Mouse (Mus musculus) CH12.LX (cell line): ENCODE measurements around the gene Tpd52l1. TPM values are rescaled to one million over a fixed set of nuclear protein-coding genes. Genes with fewer than 3 reads are reported as not detected.
"Not testable (repeated sequence)": the region's sequence is repeated elsewhere in the genome, so short reads cannot be mapped to it uniquely, and the experiment has no call there.

Source experiments
- DNase-seq: peaks from one replicate; pipeline ENCODE4 v3.0.0-alpha.2; 2013; ENCODE audit errors: extremely low read depth
- H3K27ac ChIP-seq: 2 replicates; pipeline ENCODE4 v1.5.1; 2012; ENCODE audit warnings: low read depth, mild to moderate bottlenecking, control low read depth, moderate library complexity; ENCODE audit not compliant: insufficient read depth
- H3K27me3 ChIP-seq: replicated peaks from 2 replicates; pipeline ENCODE3; 2012; ENCODE audit warnings: inconsistent platforms
- H3K36me3 ChIP-seq, 2 experiments: replicated peaks in 1 of 2; 2 replicates each; pipeline versions ENCODE3 to v1.6.1; 2012; ENCODE audit warnings: inconsistent platforms in 1 of 2, low read length in 1 of 2, mild to moderate bottlenecking in 1 of 2, mixed read lengths in 1 of 2, moderate library complexity in 1 of 2; ENCODE audit not compliant: control insufficient read depth in 1 of 2, insufficient read depth in 1 of 2
- H3K4me1 ChIP-seq, 2 experiments: 2 replicates each; pipeline ENCODE4 v1.6.1; 2012; ENCODE audit warnings: inconsistent platforms in 1 of 2, moderate library complexity in 1 of 2; ENCODE audit not compliant: insufficient read depth in 2 of 2, control insufficient read depth in 1 of 2
- H3K4me2 ChIP-seq: 2 replicates; pipeline ENCODE4 v1.6.1; 2012; ENCODE audit warnings: low read depth, mild to moderate bottlenecking, control low read depth; ENCODE audit not compliant: poor library complexity, insufficient read depth, severe bottlenecking
- H3K4me3 ChIP-seq, 3 experiments: fragments of 150-350 bp in 1 of 3; sonication (generic) in 1 of 3; replicated peaks in 1 of 3; 2 replicates each; pipeline versions ENCODE3 to v1.5.1; 2011 to 2012; ENCODE audit warnings: low read depth in 2 of 3, low read length in 2 of 3, mild to moderate bottlenecking in 2 of 3, moderate library complexity in 2 of 3, control low read depth in 1 of 3, improper control_type of control experiment in 1 of 3, inconsistent platforms in 1 of 3, mixed read lengths in 1 of 3; ENCODE audit not compliant: poor library complexity in 1 of 3
- H3K79me2 ChIP-seq: replicated peaks from 2 replicates; pipeline ENCODE4 v1.6.1; 2012; ENCODE audit warnings: mild to moderate bottlenecking, moderate library complexity; ENCODE audit not compliant: control insufficient read depth, poor library complexity, insufficient read depth, severe bottlenecking; ENCODE audit errors: extremely low read depth
- H3K9ac ChIP-seq: 2 replicates; pipeline ENCODE4 v1.6.1; 2012; ENCODE audit warnings: low read depth, mild to moderate bottlenecking, control low read depth, moderate library complexity; ENCODE audit not compliant: insufficient read depth
- H3K9me3 ChIP-seq: replicated peaks from 2 replicates; pipeline ENCODE3; 2012; ENCODE audit warnings: low read length, inconsistent platforms, mixed read lengths
- CTCF ChIP-seq, 2 experiments: IDR thresholded peaks in 1 of 2; conservative IDR thresholded peaks in 1 of 2; 2 replicates each; pipeline ENCODE4 v1.5.1; 2011 to 2012; ENCODE audit warnings: low read depth in 2 of 2, low read length in 2 of 2, improper control_type of control experiment in 1 of 2, inconsistent platforms in 1 of 2, mild to moderate bottlenecking in 1 of 2, moderate library complexity in 1 of 2
- ELF1 ChIP-seq: IDR thresholded peaks from 2 replicates; pipeline ENCODE4 v1.6.1; 2014; ENCODE audit warnings: low read depth, mild to moderate bottlenecking, inconsistent platforms, low read length, improper control_type of control experiment
- EP300 ChIP-seq: IDR thresholded peaks from 2 replicates; pipeline ENCODE4 v1.6.1; 2011; ENCODE audit warnings: low read length, improper control_type of control experiment
- GABPA ChIP-seq: IDR thresholded peaks from 2 replicates; pipeline ENCODE4 v1.6.1; 2012; ENCODE audit warnings: low read depth, low read length, improper control_type of control experiment, inconsistent platforms; ENCODE audit not compliant: insufficient replicate concordance
- HCFC1 ChIP-seq: IDR thresholded peaks from 2 replicates; pipeline ENCODE4 v1.6.1; 2012; ENCODE audit warnings: low read depth, mild to moderate bottlenecking, inconsistent platforms, low read length, improper control_type of control experiment
- MAZ ChIP-seq: IDR thresholded peaks from 2 replicates; pipeline ENCODE4 v1.6.1; 2012; ENCODE audit warnings: low read depth, mild to moderate bottlenecking, inconsistent platforms, low read length, improper control_type of control experiment, moderate library complexity
- MYC ChIP-seq: IDR thresholded peaks from 2 replicates; pipeline ENCODE4 v1.6.1; 2011; ENCODE audit warnings: low read depth, mild to moderate bottlenecking, improper control_type of control experiment, low read length
- NRF1 ChIP-seq: IDR thresholded peaks from 2 replicates; pipeline ENCODE4 v1.6.1; 2014; ENCODE audit warnings: low read depth, mild to moderate bottlenecking, inconsistent platforms, low read length, improper control_type of control experiment, moderate library complexity
- PAX5 ChIP-seq: IDR thresholded peaks from 2 replicates; pipeline ENCODE4 v1.6.1; 2012; ENCODE audit warnings: low read length, inconsistent platforms, mixed read lengths
- POLR2A ChIP-seq: IDR thresholded peaks from 2 replicates; pipeline ENCODE4 v1.6.1; 2011; ENCODE audit warnings: low read depth, mild to moderate bottlenecking, improper control_type of control experiment, low read length
- RAD21 ChIP-seq: IDR thresholded peaks from 2 replicates; pipeline ENCODE4 v1.6.1; 2011; ENCODE audit warnings: low read depth, mild to moderate bottlenecking, low read length, improper control_type of control experiment, moderate library complexity
- RCOR1 ChIP-seq: conservative IDR thresholded peaks from 2 replicates; pipeline ENCODE4 v1.6.1; 2012; ENCODE audit warnings: low read depth, mild to moderate bottlenecking, inconsistent platforms, low read length, improper control_type of control experiment
- SIN3A ChIP-seq: IDR thresholded peaks from 2 replicates; pipeline ENCODE4 v1.6.1; 2012; ENCODE audit warnings: low read length, improper control_type of control experiment, inconsistent platforms
- SMC3 ChIP-seq: IDR thresholded peaks from 2 replicates; pipeline ENCODE4 v1.6.1; 2011; ENCODE audit warnings: low read depth, low read length, improper control_type of control experiment
- USF2 ChIP-seq: conservative IDR thresholded peaks from 2 replicates; pipeline ENCODE4 v1.6.1; 2011; ENCODE audit warnings: low read depth, low read length, improper control_type of control experiment
- ZC3H11A ChIP-seq: IDR thresholded peaks from 2 replicates; pipeline ENCODE4 v1.6.1; 2012; ENCODE audit warnings: low read depth, mild to moderate bottlenecking, inconsistent platforms, low read length, improper control_type of control experiment
- ZMIZ1 ChIP-seq: IDR thresholded peaks from 2 replicates; pipeline ENCODE4 v1.6.1; 2012; ENCODE audit warnings: low read depth, mild to moderate bottlenecking, inconsistent platforms, low read length, improper control_type of control experiment
- ZNF384 ChIP-seq: IDR thresholded peaks from 2 replicates; pipeline ENCODE4 v1.6.1; 2012; ENCODE audit warnings: low read depth, low read length, improper control_type of control experiment, inconsistent platforms
- dilution Hi-C: fragments of 300-500 bp; cut with MboI; formaldehyde crosslinking; loops from 2 replicates; pipeline ENCODE4 v1.14.3; 2020; ENCODE audit warnings: low sequenced_read_pairs; ENCODE audit not compliant: extremely low pct_unique_long_range_greater_than_20kb, extremely low pct_ligation_motif_present
- in situ Hi-C: fragments of 300-500 bp; cut with MboI; formaldehyde crosslinking; loops from 3 replicates; pipeline ENCODE4 v1.14.3; 2019; ENCODE audit warnings: low sequenced_read_pairs, low pct_ligation_motif_present, low pct_unique_long_range_greater_than_20kb, mixed read lengths
- polyA plus RNA-seq: library from polyadenylated mRNA; unstranded; fragments of >175 nt; gene quantifications from 2 replicates; pipeline ENCODE4 v1.2.1, GENCODE M21; 2012; ENCODE audit warnings: low read depth; ENCODE audit not compliant: insufficient read length
- total RNA-seq, 2 experiments: library from RNA; depleted of rRNA; stranded (reverse); fragments of 300-350 nt in 1 of 2; fragments of >200 nt in 1 of 2; gene quantifications; 2 replicates each; pipeline ENCODE4 v1.2.3; 2012 to 2014

Tpd52l1 gene
- total and polyA plus RNA-seq, 3 experiments: not detected

DNA sequence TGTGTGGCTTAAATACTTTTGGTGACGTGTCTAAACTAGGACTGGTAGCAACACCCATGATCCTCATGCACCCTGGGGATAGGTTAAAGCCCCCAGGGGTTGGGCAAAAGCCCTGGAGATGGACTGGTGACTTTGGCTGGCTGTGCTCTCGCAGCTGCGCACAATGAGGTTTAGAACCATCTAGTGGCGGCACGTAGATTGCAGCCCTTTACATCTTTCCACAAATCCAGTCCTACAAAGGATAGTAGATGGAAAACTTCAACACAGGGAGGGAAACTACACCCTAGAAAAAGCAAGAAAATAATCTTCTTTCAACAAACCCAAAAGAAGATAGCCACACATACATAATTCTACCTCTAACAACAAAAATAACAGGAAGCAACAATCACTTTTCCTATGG, 75.6 kb downstream of the Tpd52l1 start:
- H3K4me1 ChIP-seq, dilution Hi-C loops, H3K27ac ChIP-seq, H3K27me3 ChIP-seq, H3K9me3 ChIP-seq, in situ Hi-C loops, H3K36me3 ChIP-seq, H3K79me2 ChIP-seq, H3K4me2 ChIP-seq, H3K4me3 ChIP-seq, H3K9ac ChIP-seq: not testable (repeated sequence)
- TF ChIP-seq NRF1: 0 out of 2 replicates have a peak, but pooled peaks have one; percentile 20
- TF ChIP-seq CTCF (conservative IDR thresholded peaks at IDR 0.05 in 1 of 2, IDR thresholded peaks at IDR 0.05 in 1 of 2; ENCODE audit: low read depth in 2 of 2, low read length in 2 of 2): peak in 1 of 2 experiments; percentile 18; a peak in 1 of 4 replicates
- peak; percentile 17 for DNase-seq

DNA sequence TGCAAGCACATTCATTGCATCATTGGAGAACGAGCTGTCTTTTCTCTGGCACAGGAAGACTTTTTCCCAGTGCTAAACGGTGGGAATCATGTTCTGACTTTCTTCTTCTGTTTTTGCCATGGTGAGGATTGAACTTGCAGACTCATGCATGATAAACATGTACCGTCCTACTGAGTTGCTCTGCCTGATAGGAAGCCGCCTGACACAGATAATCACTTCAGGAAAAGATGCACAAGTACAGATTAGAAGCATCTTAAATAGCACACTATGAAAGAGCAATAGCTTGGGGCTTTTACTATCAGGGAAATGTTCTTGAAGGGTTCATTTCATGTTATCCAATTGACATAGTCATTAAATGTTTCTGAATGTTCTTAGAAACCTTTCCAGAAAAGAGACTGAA, 86.0 kb downstream of the Tpd52l1 start:
- no peaks in the 10 kb centered on the region for H3K36me3 ChIP-seq
- DNase-seq: no peak
- no peak for TF ChIP-seq MYC
- no peak for TF ChIP-seq USF2
- TF ChIP-seq, all 38 proteins: peak for 0
- in situ Hi-C loops (no loop called here), dilution Hi-C loops (no loop called here)
- Histone ChIP-seq H3K9me3 (no peaks in the 10 kb centered on the region), H3K27ac (no peak overlapping the region), H3K27me3 (no peaks in the 10 kb centered on the region), H3K4me2 (no peak overlapping the region), H3K4me3 (no peak overlapping the region), H3K79me2 (no peaks in the 10 kb centered on the region), H3K9ac (no peak overlapping the region), H3K4me1 (no peaks in the 10 kb centered on the region)

DNA sequence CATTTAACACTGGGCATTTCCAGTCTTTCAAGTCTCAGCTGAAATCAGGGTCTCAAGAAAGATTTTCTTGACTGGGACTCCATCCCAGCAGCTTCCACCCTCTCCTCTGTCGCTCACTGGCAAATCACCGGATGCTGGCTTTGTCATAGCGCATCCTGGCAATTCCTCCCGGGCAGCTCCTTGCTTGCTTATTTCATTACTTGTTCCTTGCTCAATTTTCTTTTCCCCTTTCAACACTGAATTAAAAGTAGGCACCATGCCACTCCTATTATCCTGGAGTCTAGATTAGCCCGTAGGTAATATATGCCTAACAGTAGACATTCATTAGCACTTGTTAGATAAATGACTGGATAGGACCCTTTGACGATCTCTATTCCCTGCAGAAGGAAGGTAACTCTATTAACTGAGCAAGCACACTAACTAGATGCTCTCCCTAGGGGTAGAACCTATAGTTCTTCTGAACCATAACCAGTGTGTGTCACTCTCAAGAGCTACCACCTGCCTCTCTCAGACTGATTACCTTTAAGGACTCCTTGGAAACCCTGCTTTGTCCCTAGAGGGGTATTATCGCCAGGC, 90.8 kb downstream of the Tpd52l1 start:
- Histone ChIP-seq H3K27ac (no peak overlapping the region), H3K9me3 (no peaks in the 10 kb centered on the region), H3K79me2 (no peaks in the 10 kb centered on the region), H3K4me1 (no peaks in the 10 kb centered on the region), H3K36me3 (no peaks in the 10 kb centered on the region), H3K4me2 (no peak overlapping the region), H3K4me3 (no peak overlapping the region), H3K27me3 (no peaks in the 10 kb centered on the region), H3K9ac (no peak overlapping the region)
- DNase-seq: no peak
- in situ Hi-C loops: no loop called here
- dilution Hi-C loops: no loop called here
- TF ChIP-seq SMC3 (no peak), ELF1 (no peak)
- TF ChIP-seq, all 38 proteins: peak for 0

DNA sequence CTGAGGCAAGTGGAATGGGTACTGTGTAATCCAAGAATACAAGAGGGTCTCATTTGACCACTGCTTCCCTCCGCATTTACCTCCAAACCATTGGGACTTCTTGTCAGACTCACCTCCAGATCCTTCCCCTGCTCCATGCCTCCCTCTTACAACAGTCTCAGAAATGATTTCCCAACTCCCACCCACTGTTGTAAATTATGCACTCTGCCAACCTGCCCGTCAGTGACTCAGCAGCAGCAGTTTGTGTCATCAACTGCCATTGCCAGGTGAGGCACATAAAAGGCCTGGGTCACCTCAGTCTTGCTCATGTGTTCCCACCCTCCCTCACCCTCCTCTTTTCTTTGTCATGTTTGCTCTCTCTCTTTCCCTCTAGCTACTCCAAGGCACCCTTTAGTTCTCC, 91.6 kb downstream of the Tpd52l1 start:
- no peak overlapping the region for H3K4me3 ChIP-seq
- TF ChIP-seq SIN3A: no peak
- TF ChIP-seq NRF1: no peak
- TF ChIP-seq ZC3H11A: no peak
- TF ChIP-seq RCOR1: no peak
- TF ChIP-seq EP300: no peak
- TF ChIP-seq ZMIZ1: no peak
- no peak for TF ChIP-seq RAD21
- no peak for TF ChIP-seq SMC3
- no peak for TF ChIP-seq POLR2A
- no peak for TF ChIP-seq MAZ
- no peak for TF ChIP-seq GABPA
- TF ChIP-seq ZNF384: no peak
- TF ChIP-seq HCFC1: no peak
- no peak for TF ChIP-seq PAX5

More for the DNA sequence above, 91.6 kb downstream of the Tpd52l1 start:
- no peak for DNase-seq
- Histone ChIP-seq H3K79me2 (no peaks in the 10 kb centered on the region), H3K4me2 (no peak overlapping the region), H3K9me3 (no peaks in the 10 kb centered on the region), H3K36me3 (no peaks in the 10 kb centered on the region), H3K9ac (no peak overlapping the region), H3K27ac (no peak overlapping the region), H3K4me1 (no peaks in the 10 kb centered on the region), H3K27me3 (no peaks in the 10 kb centered on the region)
- in situ Hi-C loops (no loop called here), dilution Hi-C loops (no loop called here)
